Mouse (Mus musculus): Measurements from ENCODE around the gene 4930583I09Rik.

- TF ChIP-seq CTCF (IDR thresholded peaks at IDR 0.05; ENCODE audit: borderline replicate concordance, extremely low read depth, insufficient read depth, insufficient read length) (no peak), POLR2A (IDR thresholded peaks at IDR 0.05; ENCODE audit: borderline replicate concordance, extremely low read depth, insufficient read depth, insufficient read length, poor library complexity, severe bottlenecking) (no peak)
Observed at GRCm38 (mm10) chr17:64815806-64816205, 20.1 kb downstream of the 4930583I09Rik start.

Data from brain, embryonic 14.5 days (tissue).